Mouse (Mus musculus) layer of hippocampus, adult 18-20 months (tissue): ENCODE measurements around the gene Eif4enif1. TPM values are rescaled to one million over a fixed set of nuclear protein-coding genes. Genes with fewer than 3 reads are reported as not detected.
"Not testable (repeated sequence)": the region's sequence is repeated elsewhere in the genome, so short reads cannot be mapped to it uniquely, and the experiment has no call there.

Source experiments
- DNase-seq, 2 experiments: peaks; one replicate each; pipeline ENCODE4 v3.0.0; 2022; ENCODE audit warnings: low spot score in 2 of 2
- long read RNA-seq: library from polyadenylated mRNA; stranded (forward); transcript quantifications from one replicate; pipeline ENCODE4 v2.0.0, GENCODE M21; 2021
- total RNA-seq, 2 experiments: library from RNA; stranded (reverse); gene quantifications; 2 replicates each; pipeline ENCODE4 v1.2.3; 2021

The Eif4enif1 gene
- 10 to 100 TPM; 61.8 to 75.5 TPM for total RNA-seq
- long read RNA-seq, transcript Eif4enif1-203 (19 exons, 3,614 nt) = major isoform, 12 of 66 reads
- long read RNA-seq, partial matches to known transcripts = 5 of 66 reads
- long read RNA-seq, other reads (novel, unspliced or antisense) = 49 of 66 reads

- peak; percentile 87 to 93 for DNase-seq
These were observed at the start of gene Eif4enif1 for GRCm38 (mm10) chr11:3202231-3202701. Eif4enif1 (plus strand) TSS chr11:3202392.

DNA sequence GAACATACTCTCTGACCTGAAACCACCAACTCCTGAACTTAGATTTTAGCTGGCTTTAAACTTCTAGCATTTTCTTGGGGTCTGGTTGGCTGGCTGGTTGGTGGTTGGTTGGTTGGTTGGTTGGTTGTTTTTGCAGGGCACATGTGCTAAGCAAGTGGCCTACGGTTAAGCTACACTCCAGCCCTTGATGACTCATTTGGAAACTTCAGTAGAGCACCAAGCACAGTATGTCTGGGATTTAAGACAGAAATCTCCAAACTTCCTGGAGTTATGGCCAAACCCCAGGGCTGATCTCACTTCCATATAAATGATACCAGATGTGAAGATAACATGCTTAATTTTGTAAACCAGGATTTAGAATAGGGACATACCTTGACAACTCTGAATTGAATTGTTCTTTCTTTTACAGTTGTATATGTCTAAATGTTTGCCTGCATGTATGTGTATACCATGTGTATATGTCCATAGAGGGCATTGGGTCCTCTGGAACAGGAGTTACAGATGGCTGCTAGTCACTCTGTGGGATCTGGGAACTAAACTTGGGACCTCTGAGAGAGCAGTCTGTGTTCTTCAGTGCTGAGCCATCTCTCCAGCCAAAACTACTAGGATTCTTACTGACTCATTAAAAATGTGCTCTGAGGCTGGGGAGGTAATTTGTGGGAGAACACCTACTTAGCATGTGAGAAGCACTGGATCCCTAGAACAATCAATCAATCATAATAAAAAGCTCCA, 48.4 kb upstream of the Eif4enif1 start:
- peak; percentile 67 to 72 for DNase-seq

- DNase-seq = not testable (repeated sequence)
These were observed 45.2 kb upstream of the Eif4enif1 start for GRCm38 (mm10) chr11:3156991-3157390.

DNA sequence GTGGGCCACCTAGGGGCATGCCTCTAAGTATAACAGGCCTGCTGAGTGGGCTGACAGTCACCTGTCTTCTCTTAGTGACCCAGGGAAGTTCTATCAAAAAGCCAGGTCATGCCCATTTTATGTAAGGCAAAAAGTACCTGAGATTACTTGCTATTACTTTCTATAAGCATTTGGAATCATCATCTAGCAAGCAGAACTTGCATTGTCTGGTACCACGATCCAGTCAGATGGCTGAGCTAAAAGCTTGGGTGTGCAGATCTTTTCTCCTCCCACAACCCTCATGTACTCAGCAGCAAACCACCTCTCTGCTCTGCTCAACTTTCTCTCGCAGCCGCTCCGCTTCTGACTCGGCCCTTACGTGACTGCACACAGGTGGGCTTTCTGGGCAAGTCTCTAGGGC, 44.2 kb upstream of the Eif4enif1 start:
- DNase-seq = peak in 1 of 2 experiments; percentile 85

GRCm38 (mm10) chr11:3158800-3159199, 43.4 kb upstream of the Eif4enif1 start:
- not testable (repeated sequence) for DNase-seq

DNA sequence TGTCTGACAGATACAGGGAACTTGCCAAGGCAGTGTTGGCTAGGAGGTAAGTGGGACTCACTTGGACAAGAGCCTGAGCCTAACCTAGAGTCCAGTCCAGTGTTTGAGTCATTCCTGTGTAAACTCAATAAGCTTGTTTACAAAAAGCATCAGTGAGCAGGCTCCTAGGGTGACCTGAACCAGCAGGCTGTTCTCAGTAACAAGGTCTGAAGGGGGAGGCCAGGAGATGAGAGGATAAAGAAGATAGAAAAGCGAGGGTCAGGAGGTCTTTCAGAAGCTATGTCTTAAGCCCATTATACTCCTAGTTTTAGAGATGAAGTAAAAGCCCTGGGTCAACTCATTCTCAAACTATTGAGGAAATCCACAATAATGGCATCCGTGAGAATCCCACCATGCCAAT, 40.8 kb upstream of the Eif4enif1 start:
- peak; percentile 56 to 62 for DNase-seq

DNA sequence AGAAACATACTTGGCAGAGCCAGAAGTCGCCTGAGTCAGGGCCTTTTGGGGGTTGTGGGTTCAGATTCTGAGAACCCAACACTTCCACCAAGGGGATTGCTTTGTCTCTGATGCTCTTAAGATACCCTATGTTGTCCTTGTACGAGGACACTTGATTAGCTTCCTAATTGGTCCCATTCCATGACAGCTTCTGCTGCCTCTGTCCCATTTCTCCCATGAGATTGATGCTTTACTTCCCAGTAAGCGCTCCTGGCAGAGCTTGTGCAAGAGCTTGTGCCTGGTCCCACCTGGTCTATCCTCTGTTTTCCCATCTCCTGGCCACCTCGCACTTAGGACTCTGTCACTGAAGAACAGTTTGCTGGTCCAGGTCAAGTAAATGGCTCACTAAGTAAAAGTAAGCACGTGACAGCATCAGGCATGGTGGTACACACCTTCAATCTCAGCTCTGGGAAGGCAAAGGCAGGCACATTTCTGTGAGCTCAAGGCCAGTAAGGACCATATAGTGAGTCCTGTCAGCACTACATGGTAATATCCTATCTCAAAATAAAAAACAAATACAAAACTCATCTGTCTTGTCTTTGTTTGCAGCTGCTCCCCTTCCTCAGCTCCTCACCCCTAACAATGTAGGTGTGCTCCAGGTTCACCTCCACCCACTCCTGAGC, 39.8 kb upstream of the Eif4enif1 start:
- DNase-seq = peak; percentile 67 to 74

GRCm38 (mm10) chr11:3163122-3163521, 39.1 kb upstream of the Eif4enif1 start:
- DNase-seq = peak in 1 of 2 experiments; percentile 42

GRCm38 (mm10) chr11:3163661-3164060, 38.5 kb upstream of the Eif4enif1 start:
- DNase-seq = not testable (repeated sequence)

DNA sequence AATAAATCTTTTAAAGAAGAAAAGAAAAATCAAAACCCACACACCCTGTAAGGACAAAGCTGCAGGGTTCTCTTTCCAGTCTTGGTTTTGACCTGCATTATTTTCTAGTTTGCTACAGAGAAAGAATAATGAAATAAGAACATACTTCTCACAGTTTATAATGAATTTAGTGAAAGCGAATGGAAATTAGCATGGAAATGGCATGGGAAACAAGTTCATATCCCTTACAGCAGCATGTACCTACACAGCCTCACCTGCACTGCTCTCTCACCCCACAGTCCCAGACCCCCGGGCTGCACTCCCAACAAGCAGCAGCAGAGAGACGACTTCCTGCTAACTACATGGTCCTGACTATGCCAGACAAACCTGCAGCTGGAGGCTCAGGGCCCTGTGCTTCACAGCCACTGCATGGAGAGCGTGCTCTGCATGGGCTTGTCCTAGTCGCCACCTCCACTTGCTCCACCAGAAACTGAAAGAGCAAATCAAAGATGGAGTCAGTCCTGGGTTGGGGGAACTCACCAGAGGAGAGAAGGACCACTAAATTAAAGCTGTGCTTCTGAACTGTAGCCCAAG, 36.9 kb upstream of the Eif4enif1 start:
- DNase-seq = not testable (repeated sequence)

DNA sequence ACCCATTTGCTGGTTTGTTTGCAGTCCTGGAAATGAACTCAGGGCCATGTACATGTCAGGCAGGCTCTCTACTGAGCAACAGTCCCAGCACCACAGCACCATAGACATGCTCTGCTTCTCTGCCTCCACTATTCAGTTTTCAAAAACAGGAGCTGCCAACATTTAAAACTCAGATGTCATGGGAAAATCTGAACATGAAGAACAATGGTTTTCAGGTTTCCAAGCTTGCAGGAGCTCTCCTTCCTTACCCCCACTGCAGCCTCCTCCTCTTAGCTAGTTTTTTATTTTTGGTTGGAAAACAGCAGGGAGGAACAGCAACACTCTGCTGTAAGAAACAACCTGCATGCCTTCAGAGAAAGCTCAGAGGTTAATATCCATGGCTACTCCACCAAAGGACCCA, 35.9 kb upstream of the Eif4enif1 start:
- not testable (repeated sequence) for DNase-seq

DNA sequence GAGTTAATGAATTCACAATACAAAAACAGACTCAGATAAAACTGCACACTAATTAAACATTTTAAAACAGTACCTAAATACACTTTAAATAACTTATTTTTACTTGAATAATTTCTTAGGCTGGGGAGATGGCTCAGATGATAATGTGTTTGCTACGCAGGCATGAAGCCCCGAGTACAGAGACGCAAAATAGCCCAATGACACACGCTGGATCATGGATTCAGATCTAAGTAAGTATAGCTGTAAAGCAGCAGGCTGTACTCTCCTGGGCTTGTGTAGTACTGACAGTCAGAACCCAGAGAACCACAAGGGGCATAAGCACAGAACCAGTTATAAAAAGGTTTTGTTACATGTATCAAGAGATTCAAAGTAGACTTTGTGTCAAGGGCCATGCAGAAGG, 35.1 kb upstream of the Eif4enif1 start:
- not testable (repeated sequence) for DNase-seq

DNA sequence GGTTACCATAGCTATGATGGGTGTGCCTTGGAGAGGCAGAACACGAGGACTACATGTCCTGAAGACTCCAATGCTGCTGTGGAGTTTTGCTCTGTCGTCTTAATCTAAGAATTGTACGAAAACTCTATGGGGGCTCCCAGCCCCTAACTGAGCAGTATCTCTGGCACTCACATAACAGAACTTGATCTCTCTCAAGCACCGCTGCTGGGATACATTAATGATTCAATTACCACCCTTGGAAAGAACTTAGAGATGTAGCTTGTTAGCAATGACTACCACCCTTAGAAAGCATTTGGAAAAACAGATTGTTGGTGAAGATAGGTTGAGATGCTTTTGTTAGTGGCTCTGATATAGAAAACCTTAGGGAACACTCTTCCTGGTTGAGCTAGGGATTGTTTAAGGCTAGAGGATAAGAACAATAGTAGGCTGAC, 34.6 kb upstream of the Eif4enif1 start:
- DNase-seq = peak in 1 of 2 experiments; percentile 65

DNA sequence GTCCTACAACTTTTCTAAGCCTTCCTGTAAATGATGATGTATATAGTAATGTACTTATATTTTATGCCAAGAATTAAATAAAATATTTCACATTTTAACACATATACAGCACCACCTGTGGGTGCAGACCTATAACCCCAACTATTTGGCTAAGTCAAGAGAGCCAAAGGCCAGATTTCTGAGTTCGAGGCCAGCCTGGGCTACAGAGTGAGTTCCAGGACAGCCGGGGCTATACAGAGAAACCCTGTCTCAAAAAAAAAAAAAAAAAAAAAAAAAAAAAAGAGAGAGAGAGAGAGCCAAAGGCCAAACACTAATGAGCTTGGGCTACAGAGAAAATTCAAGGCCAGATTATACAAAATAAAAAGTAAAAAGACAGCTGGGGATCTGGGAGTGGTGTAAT, 33.1 kb upstream of the Eif4enif1 start:
- not testable (repeated sequence) for DNase-seq

DNA sequence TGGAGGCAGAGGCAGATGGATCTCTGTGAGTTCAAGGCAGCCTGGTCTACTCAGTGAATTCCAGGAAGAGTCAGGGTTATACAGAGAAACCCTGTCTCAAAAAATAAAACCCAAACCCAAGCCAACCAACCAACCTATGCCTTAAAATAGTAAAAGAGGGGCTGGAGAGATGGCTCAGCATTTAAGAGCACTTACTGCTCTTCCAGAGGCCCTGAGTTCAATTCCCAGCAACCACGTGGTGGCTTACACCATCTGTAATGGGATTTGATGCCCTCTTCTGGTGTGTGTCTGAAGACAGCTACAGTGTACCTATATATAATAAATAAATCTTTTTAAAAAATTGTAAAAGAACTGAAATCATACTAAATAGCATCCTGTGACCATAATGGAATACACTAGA, 30.3 kb upstream of the Eif4enif1 start:
- DNase-seq = peak; percentile 54 to 61

DNA sequence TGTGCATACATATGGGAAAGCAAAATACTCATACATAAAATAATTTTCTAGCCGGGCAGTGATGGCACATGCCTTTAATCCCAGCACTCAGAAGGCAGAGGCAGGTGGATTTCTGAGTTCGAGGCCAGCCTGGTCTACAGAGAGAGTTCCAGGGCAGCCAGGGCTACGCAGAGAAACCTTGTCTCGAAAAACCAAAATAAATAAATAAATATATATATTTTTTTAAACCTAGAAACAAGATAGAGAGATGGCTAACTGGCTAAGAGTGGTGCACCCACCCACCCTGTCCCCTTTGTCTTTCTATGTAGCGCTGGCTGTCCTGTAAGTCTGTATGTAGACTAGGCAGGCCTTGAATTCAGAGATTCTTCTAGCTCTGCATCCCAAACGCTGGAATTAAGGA, 29.7 kb upstream of the Eif4enif1 start:
- DNase-seq = not testable (repeated sequence)

GRCm38 (mm10) chr11:3173425-3174318, 28.5 kb upstream of the Eif4enif1 start:
- DNase-seq = peak; percentile 74 to 76

GRCm38 (mm10) chr11:3178968-3179725, 23.0 kb upstream of the Eif4enif1 start:
- not testable (repeated sequence) for DNase-seq

GRCm38 (mm10) chr11:3179726-3180092, 22.5 kb upstream of the Eif4enif1 start:
- peak in 1 of 2 experiments; percentile 37 for DNase-seq
